Mouse (Mus musculus) subcutaneous adipose tissue, adult 2 months (tissue): ENCODE measurements around the gene Ttc9c. TPM values are rescaled to one million over a fixed set of nuclear protein-coding genes. Genes with fewer than 3 reads are reported as not detected.

Source experiments
- polyA plus RNA-seq: library from polyadenylated mRNA; depleted of rRNA; stranded (reverse); fragments of >200 nt; gene quantifications from 2 replicates; pipeline ENCODE4 v1.2.3, GENCODE M21; 2012; ENCODE audit warnings: low replicate concordance; rRNA removed

Gene Ttc9c
- 19.7 and 28.1 TPM in 2 replicates for polyA plus RNA-seq

GRCm38 (mm10) chr19:8818801-8819595, at the start of gene Ttc9c:
TSS of gene Ttc9c (minus strand) at chr19:8819333.

GRCm38 (mm10) chr19:8850402-8850901, 31.3 kb upstream of the Ttc9c start, which contains the start of gene Lrrn4cl:
TSS of gene Lrrn4cl (plus strand) at chr19:8850768.

GRCm38 (mm10) chr19:8839103-8839907, 20.2 kb upstream of the Ttc9c start, which contains the start of gene Gng3:
TSS of gene Gng3 (minus strand) at chr19:8839194.

GRCm38 (mm10) chr19:8837251-8837791, 18.2 kb upstream of the Ttc9c start, which contains the start of gene Bscl2:
TSS of gene Bscl2 (plus strand) at chr19:8837467.

GRCm38 (mm10) chr19:8829660-8830059, 10.5 kb upstream of the Ttc9c start, which contains the start of gene AC129217.1:
TSS of gene AC129217.1 (plus strand) at chr19:8829773.

GRCm38 (mm10) chr19:8819596-8820423, 677 bp upstream of the Ttc9c start, which contains the start of gene Hnrnpul2:
TSS of gene Hnrnpul2 (plus strand) at chr19:8820010.

GRCm38 (mm10) chr19:8802130-8802821, 16.9 kb downstream of the Ttc9c start, which contains the start of gene Zbtb3:
TSS of gene Zbtb3 (plus strand) at chr19:8802555.

GRCm38 (mm10) chr19:8798264-8798946, 20.7 kb downstream of the Ttc9c start, which contains the start of gene Polr2g:
TSS of gene Polr2g (minus strand) at chr19:8798577.

GRCm38 (mm10) chr19:8786008-8786781, 32.9 kb downstream of the Ttc9c start, which contains the start of gene Taf6l:
TSS of gene Taf6l (minus strand) at chr19:8786417.

GRCm38 (mm10) chr19:8774086-8774835, 44.9 kb downstream of the Ttc9c start, which contains the start of gene Tmem179b:
TSS of gene Tmem179b (minus strand) at chr19:8774467.

GRCm38 (mm10) chr19:8770567-8771270, 48.4 kb downstream of the Ttc9c start, which contains the start of gene Tmem223:
TSS of gene Tmem223 (plus strand) at chr19:8770996.

Other genes starting within 250 kb of the Ttc9c start
- 0.03 TPM in 1 of 2 replicates, not detected in the other for gene Slc22a8, start 228.1 kb downstream of the Ttc9c start, polyA plus RNA-seq
- gene Slc22a6, start 201.3 kb downstream of the Ttc9c start, polyA plus RNA-seq = not detected in 2 replicates
- gene Chrm1, start 155.5 kb downstream of the Ttc9c start, polyA plus RNA-seq = 0.15 TPM in 1 of 2 replicates, not detected in the other
- gene Slc3a2, start 96.0 kb downstream of the Ttc9c start, polyA plus RNA-seq = 230 and 245 TPM in 2 replicates
- 29.9 and 51.4 TPM in 2 replicates for gene Wdr74, start 83.5 kb downstream of the Ttc9c start, polyA plus RNA-seq
- gene 1700092M07Rik, start 78.6 kb downstream of the Ttc9c start, polyA plus RNA-seq = not detected in 2 replicates
- gene Stx5a, start 77.9 kb downstream of the Ttc9c start, polyA plus RNA-seq = 89.0 and 134 TPM in 2 replicates
- 93.8 and 152 TPM in 2 replicates for gene Nxf1, start 62.3 kb downstream of the Ttc9c start, polyA plus RNA-seq
- gene Tmem223, start 48.3 kb downstream of the Ttc9c start, polyA plus RNA-seq = 255 and 279 TPM in 2 replicates
- 92.4 and 101 TPM in 2 replicates for gene Tmem179b, start 44.9 kb downstream of the Ttc9c start, polyA plus RNA-seq
- 15.5 and 19.6 TPM in 2 replicates for gene Taf6l, start 32.9 kb downstream of the Ttc9c start, polyA plus RNA-seq
- 72.1 and 72.3 TPM in 2 replicates for gene Polr2g, start 20.8 kb downstream of the Ttc9c start, polyA plus RNA-seq
- gene Zbtb3, start 16.8 kb downstream of the Ttc9c start, polyA plus RNA-seq = 2.1 and 3.7 TPM in 2 replicates
- gene Hnrnpul2, start 677 bp upstream of the Ttc9c start, polyA plus RNA-seq = 13.8 and 28.4 TPM in 2 replicates
- gene AC129217.1, start 10.4 kb upstream of the Ttc9c start, polyA plus RNA-seq = 1.4 TPM in 1 of 2 replicates, not detected in the other
- 401 and 771 TPM in 2 replicates for gene Bscl2, start 18.1 kb upstream of the Ttc9c start, polyA plus RNA-seq
- 0.45 and 1.2 TPM in 2 replicates for gene Gng3, start 19.9 kb upstream of the Ttc9c start, polyA plus RNA-seq
- gene Lrrn4cl, start 31.4 kb upstream of the Ttc9c start, polyA plus RNA-seq = 14.5 and 30.5 TPM in 2 replicates
- 98.3 and 108 TPM in 2 replicates for gene Ubxn1, start 52.2 kb upstream of the Ttc9c start, polyA plus RNA-seq
- 37.3 and 43.9 TPM in 2 replicates for gene Uqcc3, start 61.6 kb upstream of the Ttc9c start, polyA plus RNA-seq
- 2.7 and 4.3 TPM in 2 replicates for gene Lbhd1, start 64.4 kb upstream of the Ttc9c start, polyA plus RNA-seq
- not detected in 2 replicates for gene Gm49403, start 64.6 kb upstream of the Ttc9c start, polyA plus RNA-seq
- gene 1810009A15Rik, start 69.5 kb upstream of the Ttc9c start, polyA plus RNA-seq = 25.8 and 26.2 TPM in 2 replicates
- gene Gm49416, start 69.6 kb upstream of the Ttc9c start, polyA plus RNA-seq = 0.34 TPM in 1 of 2 replicates, not detected in the other
- 19.2 and 38.4 TPM in 2 replicates for gene Ints5, start 73.7 kb upstream of the Ttc9c start, polyA plus RNA-seq
- 101 and 184 TPM in 2 replicates for gene Ganab, start 78.7 kb upstream of the Ttc9c start, polyA plus RNA-seq
- gene B3gat3, start 101.0 kb upstream of the Ttc9c start, polyA plus RNA-seq = 78.6 and 99.5 TPM in 2 replicates
- gene Rom1, start 110.0 kb upstream of the Ttc9c start, polyA plus RNA-seq = 13.6 and 15.0 TPM in 2 replicates
- 53.7 and 84.8 TPM in 2 replicates for gene Eml3, start 110.2 kb upstream of the Ttc9c start, polyA plus RNA-seq
- gene Mta2, start 122.5 kb upstream of the Ttc9c start, polyA plus RNA-seq = 20.1 and 44.4 TPM in 2 replicates
- gene Tut1, start 134.5 kb upstream of the Ttc9c start, polyA plus RNA-seq = 15.9 and 30.2 TPM in 2 replicates
- gene Eef1g, start 147.7 kb upstream of the Ttc9c start, polyA plus RNA-seq = 255 and 492 TPM in 2 replicates
- gene Ahnak, start 170.0 kb upstream of the Ttc9c start, polyA plus RNA-seq = 56.5 and 94.9 TPM in 2 replicates